Mouse (Mus musculus) heart, postnatal 10 days (tissue): ENCODE measurements around the gene Slc15a3. TPM values are rescaled to one million over a fixed set of nuclear protein-coding genes. Genes with fewer than 3 reads are reported as not detected.

Experiments
- DNase-seq, 2 experiments: peaks; one replicate each; pipeline ENCODE4 v3.0.0; 2021
- intact Hi-C: fragments of 180-260 bp; cut with DNase I; formaldehyde crosslinking; loops from one replicate; pipeline ENCODE4 v1.15.1; 2025
- total RNA-seq, 2 experiments: library from RNA; stranded (reverse); gene quantifications; 2 replicates each; pipeline ENCODE4 v1.2.3; 2021

The Slc15a3 gene
- 1 to 10 TPM; 2.6 to 3.0 TPM for total RNA-seq

GRCm38 (mm10) chr19:10839010-10839892 is at the start of gene Slc15a3:
Slc15a3 (plus strand) TSS chr19:10839727.
- intact Hi-C loops = no loop called here
- DNase-seq = no peak

GRCm38 (mm10) chr19:10790323-10790722 is 49.2 kb upstream of the Slc15a3 start:
- intact Hi-C loops = no loop called here
- no peak for DNase-seq

- no peak for DNase-seq
Measured at GRCm38 (mm10) chr19:10793044-10793443, 46.5 kb upstream of the Slc15a3 start.

GRCm38 (mm10) chr19:10794916-10795315 is 44.6 kb upstream of the Slc15a3 start:
- DNase-seq = no peak
- intact Hi-C loops = no loop called here

More at GRCm38 (mm10) chr19:10793044-10793443, 46.5 kb upstream of the Slc15a3 start:
- intact Hi-C loops = no loop called here

GRCm38 (mm10) chr19:10798576-10798975 is 41.0 kb upstream of the Slc15a3 start:
- intact Hi-C loops = no loop called here
- no peak for DNase-seq

GRCm38 (mm10) chr19:10799155-10799554 is 40.4 kb upstream of the Slc15a3 start:
- no peak for DNase-seq
- intact Hi-C loops = no loop called here

- no peak for DNase-seq
- intact Hi-C loops = no loop called here
Measured at GRCm38 (mm10) chr19:10801070-10801469, 38.5 kb upstream of the Slc15a3 start.

GRCm38 (mm10) chr19:10801906-10802305 is 37.6 kb upstream of the Slc15a3 start:
- DNase-seq = no peak
- intact Hi-C loops = no loop called here

- intact Hi-C loops = no loop called here
- no peak for DNase-seq
Measured at GRCm38 (mm10) chr19:10803751-10804150, 35.8 kb upstream of the Slc15a3 start.

GRCm38 (mm10) chr19:10804850-10805660 is 34.5 kb upstream of the Slc15a3 start:
- intact Hi-C loops = no loop called here
- no peak for DNase-seq

- intact Hi-C loops = no loop called here
- no peak for DNase-seq
Measured at GRCm38 (mm10) chr19:10805661-10806285, 33.8 kb upstream of the Slc15a3 start.

- no peak for DNase-seq
- intact Hi-C loops = no loop called here
Measured at GRCm38 (mm10) chr19:10808524-10809233, 30.8 kb upstream of the Slc15a3 start.

- intact Hi-C loops = no loop called here
- DNase-seq = no peak
Measured at GRCm38 (mm10) chr19:10809428-10810175, 29.9 kb upstream of the Slc15a3 start.

GRCm38 (mm10) chr19:10810176-10810492 is 29.4 kb upstream of the Slc15a3 start:
- intact Hi-C loops = no loop called here
- DNase-seq = no peak

GRCm38 (mm10) chr19:10811471-10811870 is 28.1 kb upstream of the Slc15a3 start:
- intact Hi-C loops = no loop called here
- DNase-seq = no peak

GRCm38 (mm10) chr19:10813039-10813438 is 26.5 kb upstream of the Slc15a3 start:
- DNase-seq = no peak
- intact Hi-C loops = no loop called here

GRCm38 (mm10) chr19:10813905-10814304 is 25.6 kb upstream of the Slc15a3 start:
- DNase-seq = peak in 1 of 2 experiments; percentile 31
- intact Hi-C loops = no loop called here

- intact Hi-C loops = no loop called here
- DNase-seq = no peak
Measured at GRCm38 (mm10) chr19:10815871-10816270, 23.7 kb upstream of the Slc15a3 start.

GRCm38 (mm10) chr19:10816462-10816861 is 23.1 kb upstream of the Slc15a3 start:
- no peak for DNase-seq

More at GRCm38 (mm10) chr19:10816462-10816861, 23.1 kb upstream of the Slc15a3 start:
- intact Hi-C loops = no loop called here
